Mouse (Mus musculus): ENCODE measurements around the gene Wipi2.

GRCm38 (mm10) chr5:142627398-142627797 is at the start of gene Wipi2:
- TF ChIP-seq CTCF (IDR thresholded peaks at IDR 0.05; ENCODE audit: extremely low read depth, insufficient read length, insufficient replicate concordance, low read depth, low read length) (no peak), POLR2A (IDR thresholded peaks at IDR 0.05; ENCODE audit: low read depth, low read length) (no peak)

Measured in small intestine, adult 2 months (tissue).